Mouse (Mus musculus) kidney, embryonic 16.5 days (tissue): ENCODE measurements at regions not wholly inside any gene's neighbourhood (a gene's known extent, or its start where the extent isn't known, plus 50 kb on each side); places are given as distances from the start of the nearest gene placed in this dataset.

Source experiments
- ATAC-seq: fragments of 200-750 bp; cut with Nextera tagmentation; 2 replicates; pipeline ENCODE4 v1.8.0; 2017; ENCODE audit warnings: moderate TSS enrichment; ENCODE audit not compliant: low FRiP score, low TSS enrichment
- H3K27ac ChIP-seq: fragments of 300-500 bp; sonication (generic); 2 replicates; pipeline ENCODE4 v1.5.1; 2014; ENCODE audit warnings: low read length
- H3K27me3 ChIP-seq: fragments of 300-500 bp; sonication (generic); 2 replicates; pipeline ENCODE4 v1.6.1; 2014; ENCODE audit warnings: low read length, control low read depth, mixed read lengths; ENCODE audit not compliant: insufficient read depth
- H3K36me3 ChIP-seq: fragments of 300-500 bp; sonication (generic); 2 replicates; pipeline ENCODE4 v1.6.1; 2014; ENCODE audit warnings: low read length, control low read depth, mixed read lengths; ENCODE audit not compliant: insufficient read depth
- H3K4me1 ChIP-seq: fragments of 300-500 bp; sonication (generic); 2 replicates; pipeline ENCODE4 v1.6.1; 2014; ENCODE audit warnings: low read length, control low read depth, mixed read lengths; ENCODE audit not compliant: insufficient read depth
- H3K4me2 ChIP-seq: fragments of 300-500 bp; sonication (generic); replicated peaks from 2 replicates; pipeline ENCODE4 v1.6.1; 2014; ENCODE audit warnings: low read depth, low read length
- H3K4me3 ChIP-seq: fragments of 300-500 bp; sonication (generic); 2 replicates; pipeline ENCODE4 v1.5.1; 2014; ENCODE audit warnings: mild to moderate bottlenecking, low read length
- H3K9ac ChIP-seq: fragments of 300-500 bp; sonication (generic); replicated peaks from 2 replicates; pipeline ENCODE4 v1.6.1; 2014; ENCODE audit warnings: low read length
- H3K9me3 ChIP-seq: fragments of 300-500 bp; sonication (generic); 2 replicates; pipeline ENCODE4 v1.6.1; 2016; ENCODE audit warnings: low read length, control low read depth
- WGBS: fragments of 180-500 bp; shearing (Covaris S2); extraction: QIAGEN DNeasy Blood & Tissue Kit; methylation state at CpG from one replicate; pipeline ENCODE4 v1.1.7; 2014; 5-methylcytosine and 5-hydroxymethylcytosine counted together

DNA sequence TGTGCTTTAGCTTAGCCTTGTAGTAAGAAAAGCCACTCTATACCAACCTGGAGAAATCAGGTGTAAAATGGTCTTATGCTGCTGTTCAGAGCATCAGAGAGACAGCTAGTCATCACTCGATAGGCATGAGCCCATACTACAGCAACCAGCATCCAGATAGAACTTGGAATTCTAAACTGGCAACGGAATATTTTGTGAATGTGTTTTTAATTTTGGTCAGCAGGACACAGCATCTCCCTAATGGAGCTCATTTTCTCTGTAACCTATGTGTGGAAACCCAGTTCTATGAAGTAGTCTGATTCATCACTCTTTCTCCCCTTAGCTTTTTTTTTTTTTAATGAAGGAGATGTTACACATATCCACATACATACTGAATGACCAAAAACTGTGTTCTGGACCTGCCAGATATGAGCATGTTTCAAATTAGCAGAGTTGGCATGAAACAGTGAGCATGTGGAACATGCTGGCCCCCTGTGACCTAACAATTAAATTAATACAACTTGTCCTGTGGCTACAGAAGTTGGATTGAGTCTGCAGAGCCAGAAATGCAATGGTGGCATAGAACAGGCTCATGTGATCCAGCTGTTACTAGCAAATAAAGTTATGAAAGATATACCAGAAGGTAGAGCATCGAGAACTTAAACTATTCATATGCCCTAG is 160.5 kb downstream of the Gipc2 start:
- Histone ChIP-seq H3K36me3 (no peaks in the 10 kb centered on the region), H3K4me2 (no peak overlapping the region), H3K9ac (no peak overlapping the region), H3K27me3 (no peaks in the 10 kb centered on the region), H3K9me3 (no peaks in the 10 kb centered on the region), H3K27ac (no peak overlapping the region), H3K4me3 (no peak overlapping the region), H3K4me1 (no peaks in the 10 kb centered on the region)
- ATAC-seq: no peak
- 88% methylated on average over 3 of the region's 3 CpGs for WGBS

DNA sequence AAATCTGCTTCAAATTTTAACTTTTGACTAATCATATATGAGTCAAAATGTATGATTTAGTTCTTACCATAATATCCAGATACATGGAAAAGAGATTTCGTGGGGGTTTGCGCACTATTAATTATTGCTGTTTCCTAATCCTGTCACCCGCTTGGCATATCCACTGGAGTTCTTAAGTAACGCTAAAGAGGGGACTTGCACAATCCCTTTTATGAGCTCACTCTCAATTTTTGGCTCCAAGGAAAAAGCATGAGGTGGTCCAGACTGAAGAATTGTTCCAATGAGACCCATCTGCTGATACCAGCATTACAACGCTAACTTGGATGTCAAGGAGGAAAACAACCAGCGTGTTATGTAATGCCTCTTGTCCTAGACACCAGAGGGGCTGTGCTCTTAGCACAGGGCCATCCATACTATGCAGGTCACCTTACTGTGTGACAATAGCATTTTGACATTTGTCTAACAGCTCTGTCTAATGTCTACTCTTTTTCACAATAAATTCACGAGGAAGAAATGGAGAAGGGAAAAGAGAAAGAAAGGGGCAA is 161.5 kb downstream of the Gipc2 start:
- 88% methylated on average over 7 of the region's 7 CpGs for WGBS
- no peak for ATAC-seq
- no peaks in the 10 kb centered on the region for H3K36me3 ChIP-seq

DNA sequence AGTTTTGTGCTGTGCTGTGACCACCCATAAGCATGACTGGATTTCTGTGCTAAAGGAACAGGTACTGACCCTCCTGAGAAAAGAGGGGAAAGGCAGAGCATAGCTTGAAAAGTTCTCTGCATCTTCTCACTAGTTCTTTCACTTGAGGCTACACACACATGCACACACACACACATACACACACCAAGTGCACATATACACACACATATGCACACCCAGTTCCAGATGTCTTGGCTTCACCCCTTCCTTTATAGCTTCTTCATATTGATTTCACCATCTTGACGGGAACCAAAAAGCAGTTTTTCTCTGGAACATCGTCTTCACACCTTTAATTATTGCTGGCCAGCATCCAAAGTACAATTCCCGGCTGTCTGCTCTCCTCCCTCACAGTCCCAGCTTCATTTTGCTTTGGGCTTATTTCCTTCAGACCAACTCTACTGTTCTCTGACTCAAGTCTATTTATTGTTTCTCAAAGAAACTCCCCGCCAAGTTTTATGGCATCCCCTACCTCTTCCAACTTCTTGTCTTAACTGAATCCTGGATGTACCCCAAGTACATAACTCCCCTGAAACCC is 160.2 kb upstream of the Ptgfr start:
- 55% methylated on average over 4 of the region's 4 CpGs for WGBS
- Histone ChIP-seq H3K9ac (no peak overlapping the region), H3K27ac (no peak overlapping the region), H3K27me3 (no peaks in the 10 kb centered on the region), H3K4me2 (no peak overlapping the region), H3K36me3 (no peaks in the 10 kb centered on the region), H3K9me3 (no peaks in the 10 kb centered on the region), H3K4me1 (no peaks in the 10 kb centered on the region), H3K4me3 (no peak overlapping the region)
- ATAC-seq: no peak

More for the DNA sequence above, 161.5 kb downstream of the Gipc2 start:
- no peak overlapping the region for H3K27ac ChIP-seq
- H3K9me3 ChIP-seq: no peaks in the 10 kb centered on the region
- no peaks in the 10 kb centered on the region for H3K4me1 ChIP-seq
- H3K9ac ChIP-seq: no peak overlapping the region
- H3K27me3 ChIP-seq: no peaks in the 10 kb centered on the region
- no peak overlapping the region for H3K4me3 ChIP-seq
- H3K4me2 ChIP-seq: no peak overlapping the region

DNA sequence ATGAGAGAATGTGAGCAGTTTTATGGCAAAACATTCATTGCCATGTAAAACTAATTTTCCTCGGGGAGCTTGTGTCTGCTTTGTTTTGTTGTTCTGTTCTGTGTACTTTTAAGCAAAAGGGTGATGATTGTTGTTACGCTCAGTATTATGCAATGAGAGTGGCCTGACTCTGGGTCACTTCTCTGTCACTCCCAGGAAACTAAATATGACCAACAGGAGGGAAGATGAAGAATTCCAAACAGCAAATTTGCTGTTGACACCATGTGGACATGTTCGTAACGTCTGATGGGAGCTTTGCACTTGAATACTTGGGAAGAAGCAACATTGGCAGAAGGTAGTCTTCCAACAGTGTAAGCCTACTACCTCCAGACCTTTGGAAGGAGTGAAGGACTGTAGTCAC is 159.7 kb upstream of the Ptgfr start:
- no peak overlapping the region for H3K4me2 ChIP-seq
- no peak overlapping the region for H3K4me3 ChIP-seq
- no peak overlapping the region for H3K27ac ChIP-seq
- 74% methylated on average over 4 of the region's 4 CpGs for WGBS
- H3K9me3 ChIP-seq: no peaks in the 10 kb centered on the region
- no peaks in the 10 kb centered on the region for H3K4me1 ChIP-seq
- no peak overlapping the region for H3K9ac ChIP-seq
- no peaks in the 10 kb centered on the region for H3K27me3 ChIP-seq
- H3K36me3 ChIP-seq: no peaks in the 10 kb centered on the region
- no peak for ATAC-seq

DNA sequence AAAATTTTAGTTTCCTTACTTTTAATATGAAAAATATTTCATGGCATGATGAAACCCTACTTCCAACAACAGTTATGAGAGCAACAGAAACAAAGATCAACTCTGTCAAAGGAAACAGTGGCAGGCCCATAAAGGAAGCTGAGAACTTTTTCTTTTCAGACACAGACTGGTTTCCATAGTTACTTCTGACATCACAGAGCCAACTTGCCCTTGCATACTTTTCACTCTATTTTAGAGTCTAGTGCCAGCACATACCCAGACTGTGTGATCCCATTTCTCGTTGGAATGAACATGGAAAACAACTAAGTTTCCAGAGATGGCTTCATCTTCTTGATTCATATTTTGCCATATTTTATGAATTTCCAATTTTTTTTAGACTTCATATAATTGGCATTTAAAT is 150.8 kb upstream of the Ptgfr start:
- Histone ChIP-seq H3K36me3 (no peaks in the 10 kb centered on the region), H3K4me3 (no peak overlapping the region), H3K4me1 (no peaks in the 10 kb centered on the region), H3K4me2 (no peak overlapping the region), H3K27me3 (no peaks in the 10 kb centered on the region), H3K27ac (no peak overlapping the region), H3K9ac (no peak overlapping the region), H3K9me3 (no peaks in the 10 kb centered on the region)
- no peak for ATAC-seq
- 79% methylated on average over 1 of the region's 1 CpGs for WGBS

DNA sequence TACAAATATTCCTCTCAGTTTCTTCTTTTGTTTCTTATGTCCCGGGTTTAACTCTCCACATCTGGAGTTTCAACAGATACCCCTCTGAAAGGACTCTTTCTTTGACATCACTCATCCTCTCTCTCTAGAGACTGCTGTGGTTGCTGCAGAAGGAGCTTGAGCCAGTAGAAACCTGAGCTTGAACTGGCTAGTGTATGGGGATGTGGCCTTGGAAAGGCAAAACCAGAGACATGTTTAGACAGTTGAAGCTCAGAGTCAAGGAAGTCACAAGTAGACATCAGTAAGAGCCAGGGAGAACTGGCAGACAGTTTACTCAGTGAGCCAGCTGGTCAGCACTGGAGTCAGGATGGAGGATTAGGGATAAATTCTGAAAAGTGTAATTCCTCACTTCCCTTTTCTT is 140.7 kb upstream of the Ptgfr start:
- no peak overlapping the region for H3K4me3 ChIP-seq
- H3K9ac ChIP-seq: no peak overlapping the region
- no peaks in the 10 kb centered on the region for H3K9me3 ChIP-seq
- no peaks in the 10 kb centered on the region for H3K4me1 ChIP-seq
- H3K36me3 ChIP-seq: no peaks in the 10 kb centered on the region
- 60% methylated on average over 1 of the region's 1 CpGs for WGBS
- H3K27me3 ChIP-seq: no peaks in the 10 kb centered on the region
- no peak overlapping the region for H3K27ac ChIP-seq
- H3K4me2 ChIP-seq: no peak overlapping the region
- no peak for ATAC-seq

DNA sequence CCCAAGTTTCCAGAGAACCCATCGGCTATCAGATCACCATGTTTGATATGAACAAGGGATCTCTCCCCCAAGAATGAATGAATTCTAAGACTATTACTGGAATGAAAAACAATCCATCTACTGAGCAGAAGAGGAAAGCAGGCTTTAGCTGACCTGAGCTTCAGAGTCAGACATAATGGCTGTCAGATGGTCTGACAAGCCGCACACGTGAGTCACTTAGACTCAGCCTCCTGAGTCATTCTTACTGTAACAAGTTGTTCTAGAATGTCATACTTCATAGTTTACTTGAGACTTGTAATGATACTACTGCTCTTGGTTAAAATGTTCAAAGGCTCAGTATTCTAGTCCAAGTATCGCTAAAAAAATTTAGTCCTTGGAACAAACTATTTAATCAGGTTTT is 140.2 kb upstream of the Ptgfr start:
- 83% methylated on average over 4 of the region's 4 CpGs for WGBS
- Histone ChIP-seq H3K36me3 (no peaks in the 10 kb centered on the region), H3K9me3 (no peaks in the 10 kb centered on the region), H3K27ac (no peak overlapping the region), H3K4me3 (no peak overlapping the region), H3K9ac (no peak overlapping the region), H3K4me1 (no peaks in the 10 kb centered on the region), H3K27me3 (no peaks in the 10 kb centered on the region), H3K4me2 (no peak overlapping the region)
- no peak for ATAC-seq

DNA sequence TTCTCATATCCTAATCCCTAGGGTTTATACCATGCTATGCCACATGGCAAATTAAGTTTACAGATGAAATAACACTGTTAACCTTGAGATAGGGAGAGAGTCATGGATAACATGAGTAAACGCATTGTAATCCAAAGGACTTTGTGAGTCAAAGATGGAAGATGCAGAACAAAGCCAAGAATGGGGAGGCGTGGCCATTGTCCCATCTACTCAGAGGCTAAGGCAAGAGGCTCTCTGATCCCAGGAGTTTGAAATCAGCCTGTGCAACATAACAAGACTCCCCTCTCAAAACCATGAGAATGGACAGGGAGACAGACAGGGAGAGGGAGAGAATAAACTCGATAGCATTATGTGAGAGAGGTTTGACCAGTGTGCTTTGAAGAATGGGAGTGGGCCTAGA is 112.4 kb upstream of the Ptgfr start:
- no peak overlapping the region for H3K9ac ChIP-seq
- H3K36me3 ChIP-seq: no peaks in the 10 kb centered on the region
- H3K4me1 ChIP-seq: no peaks in the 10 kb centered on the region
- H3K4me2 ChIP-seq: no peak overlapping the region
- no peaks in the 10 kb centered on the region for H3K9me3 ChIP-seq
- ATAC-seq: no peak
- no peak overlapping the region for H3K27ac ChIP-seq
- WGBS: 89% methylated on average over 3 of the region's 3 CpGs
- no peak overlapping the region for H3K4me3 ChIP-seq
- H3K27me3 ChIP-seq: no peaks in the 10 kb centered on the region

DNA sequence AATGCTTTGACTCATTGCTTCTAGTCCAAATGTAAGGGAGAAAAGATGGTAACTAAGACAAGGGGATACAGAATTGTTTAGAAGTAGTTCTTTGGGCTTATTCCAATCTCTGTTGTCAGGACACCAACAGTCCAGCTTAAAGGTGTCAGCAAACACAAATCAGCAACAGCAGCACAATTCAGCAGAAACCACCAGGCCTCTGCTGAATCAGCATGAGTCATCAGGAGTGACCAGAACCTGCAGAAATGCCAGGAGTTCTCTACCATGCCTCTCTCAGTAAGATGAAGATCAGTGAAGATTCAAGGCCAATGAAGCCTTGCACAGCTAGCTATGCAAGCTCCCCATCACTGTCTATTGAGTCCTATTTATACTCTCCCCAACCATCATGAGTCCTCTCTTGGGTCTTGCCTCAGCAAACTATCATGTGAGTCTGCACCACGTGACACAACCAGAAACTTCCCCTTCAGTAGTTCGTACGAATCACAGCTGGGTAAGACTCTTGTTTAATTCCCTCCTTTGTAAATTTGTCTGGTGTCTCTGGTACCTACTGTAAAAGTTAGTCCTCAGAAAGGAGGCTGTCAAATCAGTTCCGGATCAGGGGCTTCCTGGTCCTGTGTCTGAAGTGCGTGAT is 110.7 kb upstream of the Ptgfr start:
- no peaks in the 10 kb centered on the region for H3K4me1 ChIP-seq
- H3K27me3 ChIP-seq: no peaks in the 10 kb centered on the region
- no peak overlapping the region for H3K9ac ChIP-seq
- H3K27ac ChIP-seq: no peak overlapping the region
- H3K4me3 ChIP-seq: no peak overlapping the region
- whole genome bisulfite sequencing: 89% methylated on average over 5 of the region's 5 CpGs
- H3K9me3 ChIP-seq: no peaks in the 10 kb centered on the region
- ATAC-seq: no peak
- H3K36me3 ChIP-seq: no peaks in the 10 kb centered on the region
- no peak overlapping the region for H3K4me2 ChIP-seq

DNA sequence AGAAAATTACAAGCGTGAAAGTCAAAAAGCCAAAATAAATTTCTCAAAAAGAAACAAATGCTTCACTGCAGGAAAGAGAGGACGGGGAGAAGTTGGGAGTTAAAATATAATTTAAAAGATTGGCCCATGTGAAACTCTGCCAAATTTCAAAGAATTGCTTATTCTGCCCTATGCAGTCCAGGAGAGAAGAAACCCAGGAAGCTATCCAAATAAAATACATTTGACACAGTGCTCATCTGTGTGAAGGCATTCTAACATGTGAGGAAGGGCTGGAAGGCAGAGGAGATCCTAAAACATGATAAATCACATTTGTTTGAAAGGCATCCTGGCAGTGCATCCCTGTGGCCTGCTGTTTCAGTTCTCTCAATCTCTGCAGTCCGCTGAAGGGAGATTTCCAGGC is 108.5 kb upstream of the Ptgfr start:
- H3K4me1 ChIP-seq: no peaks in the 10 kb centered on the region
- no peak for ATAC-seq
- H3K9ac ChIP-seq: no peak overlapping the region
- H3K36me3 ChIP-seq: no peaks in the 10 kb centered on the region
- H3K4me3 ChIP-seq: no peak overlapping the region
- H3K9me3 ChIP-seq: no peaks in the 10 kb centered on the region
- no peak overlapping the region for H3K27ac ChIP-seq
- no peak overlapping the region for H3K4me2 ChIP-seq
- 67% methylated on average over 3 of the region's 3 CpGs for WGBS
- no peaks in the 10 kb centered on the region for H3K27me3 ChIP-seq
